Mouse (Mus musculus): ENCODE results near the gene Setd5.

GRCm38 (mm10) chr6:113109956-113110355 lies 32.8 kb downstream of the Setd5 start:
- TF ChIP-seq POLR2A (IDR thresholded peaks at IDR 0.05; ENCODE audit: borderline replicate concordance, low read depth, low read length) (no peak), CTCF (IDR thresholded peaks at IDR 0.05; ENCODE audit: low read depth, low read length) (no peak)
